Mouse (Mus musculus) hindbrain, postnatal 0 days (tissue): ENCODE measurements around the gene Traip. TPM values are rescaled to one million over a fixed set of nuclear protein-coding genes. Genes with fewer than 3 reads are reported as not detected.

Experiments
- ATAC-seq: fragments of 200-750 bp; cut with Nextera tagmentation; 2 replicates; pipeline ENCODE4 v1.8.0; 2017; ENCODE audit warnings: mild to moderate bottlenecking, moderate TSS enrichment, moderate library complexity
- DNase-seq: peaks from one replicate; pipeline ENCODE4 v3.0.0-alpha.2; 2015; ENCODE audit warnings: low spot score
- H3K27ac ChIP-seq: fragments of 300-500 bp; sonication (generic); 2 replicates; pipeline ENCODE4 v1.5.1; 2014; ENCODE audit warnings: mild to moderate bottlenecking
- H3K27me3 ChIP-seq: fragments of 300-500 bp; sonication (generic); 2 replicates; pipeline ENCODE4 v1.6.1; 2014; ENCODE audit warnings: low read length, mixed read lengths; ENCODE audit not compliant: insufficient read depth
- H3K36me3 ChIP-seq: fragments of 300-500 bp; sonication (generic); 2 replicates; pipeline ENCODE4 v1.6.1; 2014; ENCODE audit warnings: low read length, mixed read lengths; ENCODE audit not compliant: insufficient read depth
- H3K4me1 ChIP-seq: fragments of 300-500 bp; sonication (generic); 2 replicates; pipeline ENCODE4 v1.6.1; 2014; ENCODE audit warnings: antibody characterized with exemption, low read length, mixed read lengths; ENCODE audit not compliant: insufficient read depth
- H3K4me2 ChIP-seq: fragments of 300-500 bp; sonication (generic); 2 replicates; pipeline ENCODE4 v1.6.1; 2014; ENCODE audit warnings: low read depth, mild to moderate bottlenecking, low read length, moderate library complexity, mixed read lengths
- H3K4me3 ChIP-seq: fragments of 300-500 bp; sonication (generic); 2 replicates; pipeline ENCODE4 v1.5.1; 2014; ENCODE audit warnings: low read length
- H3K9ac ChIP-seq: fragments of 300-500 bp; sonication (generic); replicated peaks from 2 replicates; pipeline ENCODE4 v1.6.1; 2014; ENCODE audit warnings: mild to moderate bottlenecking, low read length, moderate library complexity, mixed read lengths
- H3K9me3 ChIP-seq: fragments of 300-500 bp; sonication (generic); 2 replicates; pipeline ENCODE4 v1.6.1; 2016; ENCODE audit warnings: low read length, mixed read lengths
- CTCF ChIP-seq: IDR thresholded peaks from 2 replicates; pipeline ENCODE4 v1.5.1; 2016; ENCODE audit warnings: antibody characterized with exemption, control low read depth, low read depth
- WGBS: fragments of 180-500 bp; shearing (Covaris S2); extraction: QIAGEN DNeasy Blood & Tissue Kit; methylation state at CpG from one replicate; pipeline ENCODE4 v1.1.7; 2014; 5-methylcytosine and 5-hydroxymethylcytosine counted together
- polyA plus RNA-seq: library from polyadenylated mRNA; unstranded; fragments of >200 nt; fragmentation: Nextera tagmentation; extraction: Ambion mirVana; gene quantifications from 2 replicates; pipeline ENCODE4 v1.2.1, GENCODE M21; 2015
- total RNA-seq: library from RNA; depleted of rRNA; stranded (reverse); fragments of >200 nt; gene quantifications from 2 replicates; pipeline ENCODE4 v1.2.3, GENCODE M21; 2014

Gene Traip
- total and polyA plus RNA-seq, 2 experiments from 2014 or later: 8.4 to 9.2 TPM

DNA sequence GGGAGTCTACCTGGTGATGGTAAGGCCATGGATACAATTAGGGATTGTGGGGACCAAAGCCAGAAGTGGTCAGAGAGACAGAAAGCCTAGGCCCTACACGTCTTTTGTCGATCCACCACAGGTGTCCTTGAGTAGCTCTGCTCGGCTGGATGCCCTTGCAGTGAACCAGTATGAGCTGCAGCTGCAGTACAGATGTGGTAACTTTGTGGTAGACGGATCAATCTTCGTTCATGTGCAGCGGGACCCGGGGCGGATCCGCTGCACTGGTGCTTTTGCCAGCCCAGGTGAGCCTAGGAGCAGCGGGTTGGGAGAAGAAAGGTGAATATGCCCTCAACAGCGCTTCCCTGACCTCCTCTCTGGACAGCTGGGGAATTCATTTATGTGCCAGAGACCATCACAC, 43.1 kb downstream of the Traip start:
- Histone ChIP-seq H3K4me2 (no peak overlapping the region), H3K27ac (no peak overlapping the region), H3K27me3 (no peaks in the 10 kb centered on the region), H3K9ac (no peak overlapping the region), H3K9me3 (no peaks in the 10 kb centered on the region), H3K4me3 (no peak overlapping the region), H3K36me3 (no peaks in the 10 kb centered on the region), H3K4me1 (no peaks in the 10 kb centered on the region)
- WGBS: 87% methylated on average over 11 of the region's 11 CpGs
- DNase-seq (no peak), ATAC-seq (no peak)
- no peak for TF ChIP-seq CTCF

DNA sequence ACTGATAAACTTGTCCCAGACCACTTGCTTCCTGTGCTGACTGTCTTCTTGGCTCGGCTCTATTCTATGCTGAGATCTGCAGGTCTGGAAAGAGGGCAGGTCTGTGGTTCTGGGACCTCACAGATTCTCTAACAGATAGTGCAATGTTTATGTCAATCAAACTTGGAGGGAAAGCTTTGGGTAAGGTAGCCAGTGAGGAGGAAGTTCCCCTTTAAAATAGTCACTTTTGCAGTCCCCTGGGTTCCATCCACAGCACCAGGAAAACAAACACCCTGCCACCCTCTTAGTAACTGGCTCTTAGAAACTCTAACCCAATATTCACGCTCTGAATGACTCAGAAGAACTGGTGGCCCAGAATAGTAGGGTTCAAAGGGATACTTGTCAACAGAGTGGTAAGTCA, 44.5 kb downstream of the Traip start:
- H3K4me1 ChIP-seq: no peaks in the 10 kb centered on the region
- no peaks in the 10 kb centered on the region for H3K36me3 ChIP-seq
- no peak overlapping the region for H3K9ac ChIP-seq
- TF ChIP-seq CTCF: no peak
- H3K9me3 ChIP-seq: no peaks in the 10 kb centered on the region
- no peak for DNase-seq
- H3K27me3 ChIP-seq: no peaks in the 10 kb centered on the region
- ATAC-seq: no peak
- H3K27ac ChIP-seq: no peak overlapping the region
- H3K4me2 ChIP-seq: no peak overlapping the region
- H3K4me3 ChIP-seq: no peak overlapping the region
- 70% methylated on average over 2 of the region's 2 CpGs for WGBS

- no peak for DNase-seq
- Histone ChIP-seq H3K27me3 (no peaks in the 10 kb centered on the region), H3K4me1 (no peaks in the 10 kb centered on the region), H3K9me3 (no peaks in the 10 kb centered on the region), H3K4me2 (no peak overlapping the region), H3K4me3 (no peak overlapping the region), H3K27ac (no peak overlapping the region), H3K9ac (no peak overlapping the region), H3K36me3 (no peaks in the 10 kb centered on the region)
- 88% methylated on average over 21 of the region's 21 CpGs for WGBS
- no peak for TF ChIP-seq CTCF
- no peak for ATAC-seq
Measured at GRCm38 (mm10) chr9:107995513-107995912, 45.6 kb downstream of the Traip start.

- H3K9ac ChIP-seq: no peak within 1 kb of the TSS
- no peak for ATAC-seq
- no peak for DNase-seq
- H3K27ac ChIP-seq: no peak within 1 kb of the TSS
- no peak within 1 kb of the TSS for H3K4me2 ChIP-seq
- H3K4me3 ChIP-seq: no peak within 1 kb of the TSS
- H3K27me3 ChIP-seq: no peaks in the 10 kb centered on the region
- H3K36me3 ChIP-seq: no peaks in the 10 kb centered on the region
- WGBS: 91% methylated on average over 5 of the region's 5 CpGs
- no peak for TF ChIP-seq CTCF
- H3K9me3 ChIP-seq: no peaks in the 10 kb centered on the region
- H3K4me1 ChIP-seq: no peaks in the 10 kb centered on the region
Measured at GRCm38 (mm10) chr9:107996049-107996448, 46.1 kb downstream of the Traip start, which contains the start of gene Gm20662. TSS of gene Gm20662 (plus strand) at chr9:107996349.

- H3K9ac ChIP-seq: peak within 1 kb of the TSS; percentile 97
- peak within 1 kb of the TSS; percentile 93 for H3K4me2 ChIP-seq
- H3K27me3 ChIP-seq: no peaks in the 10 kb centered on the region
- H3K9me3 ChIP-seq: no peaks in the 10 kb centered on the region
- H3K27ac ChIP-seq: peak within 1 kb of the TSS; percentile 99
- DNase-seq: peak; percentile 100
- H3K36me3 ChIP-seq: no peaks in the 10 kb centered on the region
- H3K4me3 ChIP-seq: peak within 1 kb of the TSS; percentile 98
- peaks cover 21% of the 10 kb centered on the region for H3K4me1 ChIP-seq
- ATAC-seq: peak; percentile 99
- WGBS: under 1% methylated on average over 50 of the region's 51 CpGs
- TF ChIP-seq CTCF: no peak
Measured at GRCm38 (mm10) chr9:108001922-108002770, 52.2 kb downstream of the Traip start, which contains the start of gene Ip6k1. TSS of gene Ip6k1 (plus strand) at chr9:108002501.

DNA sequence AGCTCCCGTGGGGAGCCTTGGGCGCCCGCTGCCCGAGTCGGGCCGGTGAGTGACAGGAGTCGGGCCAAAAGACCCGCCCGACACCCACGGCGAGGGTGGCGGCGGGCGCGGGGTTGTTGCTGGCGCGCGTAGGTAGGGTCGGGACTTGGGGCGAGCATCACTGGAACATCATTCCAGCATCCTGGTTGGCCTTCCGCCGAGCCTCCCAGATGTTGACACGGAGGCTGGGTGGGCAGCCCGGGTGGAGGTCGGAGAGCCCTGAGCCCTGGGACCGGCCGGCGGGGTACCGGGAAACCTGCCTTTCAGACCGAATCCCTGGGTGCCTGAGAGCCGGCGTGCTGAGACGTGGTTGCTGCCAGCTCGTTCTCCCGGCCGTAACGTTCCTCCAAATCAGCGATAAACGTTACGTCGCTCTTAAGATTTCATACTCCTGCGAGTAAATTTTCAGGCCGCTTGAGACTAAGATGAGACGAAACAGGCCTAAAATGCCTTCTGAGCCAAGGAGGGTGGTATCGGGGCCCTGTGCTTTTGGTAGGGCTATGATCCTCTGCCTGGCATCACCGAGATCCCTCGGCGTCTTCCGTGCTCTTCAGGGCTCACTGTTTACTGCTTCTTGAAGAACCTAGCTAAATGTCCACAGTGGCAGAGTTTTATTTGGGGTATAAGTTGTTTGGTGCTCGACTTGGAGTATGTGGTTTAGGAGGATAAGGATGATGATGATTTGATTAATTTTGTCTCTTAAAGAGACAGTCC, 53.0 kb downstream of the Traip start:
- ATAC-seq: no peak
- peak overlapping the region; percentile 97 for H3K9ac ChIP-seq
- peaks cover 21% of the 10 kb centered on the region for H3K4me1 ChIP-seq
- WGBS: under 1% methylated on average over 49 of the region's 50 CpGs
- H3K27ac ChIP-seq: peak overlapping the region; percentile 99
- peak overlapping the region; percentile 92 for H3K4me2 ChIP-seq
- no peaks in the 10 kb centered on the region for H3K9me3 ChIP-seq
- peak; percentile 44 for DNase-seq
- no peaks in the 10 kb centered on the region for H3K27me3 ChIP-seq
- H3K4me3 ChIP-seq: peak overlapping the region; percentile 98
- TF ChIP-seq CTCF: no peak
- no peaks in the 10 kb centered on the region for H3K36me3 ChIP-seq
